Mouse (Mus musculus) kidney, adult 9 months (tissue): ENCODE data around the gene Nlrp5.
"Not testable (repeated sequence)": the region's sequence is repeated elsewhere in the genome, so short reads cannot be mapped to it uniquely, and the experiment has no call there.

Experiments
- DNase-seq: peaks from one replicate; pipeline ENCODE4 v3.0.0; 2022

Gene Nlrp5

GRCm38 (mm10) chr7:23385589-23385988, at the start of gene Nlrp5:
Nlrp5 (plus strand) TSS chr7:23385889.
- no peak for DNase-seq

GRCm38 (mm10) chr7:23358311-23358710, 27.4 kb upstream of the Nlrp5 start:
- DNase-seq: not testable (repeated sequence)

GRCm38 (mm10) chr7:23470201-23470600, 84.5 kb downstream of the Nlrp5 start:
- DNase-seq: not testable (repeated sequence)

DNA sequence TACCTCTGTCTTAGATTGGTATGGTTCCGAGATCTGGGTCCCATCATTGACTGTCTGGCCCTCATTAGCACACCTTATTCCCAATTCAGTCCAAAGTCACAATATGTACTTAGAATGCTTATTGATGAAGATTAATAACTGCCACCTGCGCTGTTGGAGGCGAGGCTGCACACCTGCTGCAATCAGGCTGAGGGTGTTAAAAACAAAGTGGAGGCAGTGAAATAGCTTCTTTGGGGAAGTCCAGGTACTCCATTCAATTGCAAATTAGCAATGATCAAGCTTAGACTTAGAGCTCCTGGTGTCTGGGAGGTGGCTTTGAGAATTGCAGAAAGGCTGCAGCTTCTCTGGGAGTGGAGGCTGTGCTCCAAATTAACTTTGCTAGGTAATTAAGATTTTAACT, 85.1 kb downstream of the Nlrp5 start:
- DNase-seq: not testable (repeated sequence)

DNA sequence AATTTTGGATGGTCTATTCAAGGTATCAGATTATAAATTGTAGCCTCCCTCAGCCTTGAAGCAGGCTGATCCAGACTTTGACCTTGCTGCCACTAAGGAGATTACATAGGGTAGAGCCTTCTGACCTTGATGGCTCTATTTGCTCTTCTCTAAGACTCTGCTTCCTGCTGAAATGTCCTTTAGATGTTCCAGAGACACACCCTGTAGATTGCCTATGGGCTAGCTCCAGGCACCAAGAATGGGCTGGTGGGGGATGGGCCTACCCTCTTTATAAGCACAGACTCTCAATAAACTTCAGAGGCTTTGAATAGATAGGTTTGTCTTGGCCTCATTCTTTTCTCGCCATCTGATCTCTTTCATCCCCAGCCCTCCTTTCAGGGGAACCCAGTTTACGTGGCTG, 87.2 kb downstream of the Nlrp5 start:
- DNase-seq: not testable (repeated sequence)
